10 mouse cellular contexts compared by ENCODE assay signal in genomic region chr16:49982180-49982579, GRCm38 (mm10).
DNase-seq lines count a peak whose midpoint lies in the region; ATAC-seq lines count a peak whose summit lies in the region.
"Had no signal": no experiment of that assay in that cellular context is flagged by ENCODE, and none has a peak within 500 bp of the region (broad histone marks: within the 10 kb centered on the region; RNA-seq: fewer than 3 reads in every experiment).

No protein-coding gene starts in this region.

- no peaks in the 10 kb centered on the region for H3K9me3 ChIP-seq in hindbrain, embryonic 13.5 days
- no peaks in the 10 kb centered on the region for H3K9me3 ChIP-seq in hindbrain, embryonic 12.5 days (replicated peaks)
- no peaks in the 10 kb centered on the region for H3K9me3 ChIP-seq in kidney, embryonic 14.5 days (ENCODE audit: control insufficient read depth, low read length)
- H3K9me3 ChIP-seq: stomach, embryonic 15.5 days had no signal

- 0 out of 2 replicates have a peak, but pooled peaks have one; percentile 34 for ATAC-seq in hindbrain, embryonic 13.5 days (ENCODE audit: low FRiP score)
- ATAC-seq in hindbrain, embryonic 12.5 days (ENCODE audit: low FRiP score), result no peak
- ATAC-seq in megakaryocyte progenitor cell, adult 5-6 weeks (replicated peaks; ENCODE audit: poor library complexity), result peak; percentile 88
- ATAC-seq in kidney, embryonic 14.5 days (ENCODE audit: low FRiP score, low TSS enrichment), result no peak

- no peaks in the 10 kb centered on the region for H3K27me3 ChIP-seq in hindbrain, embryonic 13.5 days
- H3K27me3 ChIP-seq in hindbrain, embryonic 12.5 days, result no peaks in the 10 kb centered on the region
- H3K27me3 ChIP-seq in kidney, embryonic 14.5 days (ENCODE audit: control insufficient read depth, insufficient read depth, low read length), result no peaks in the 10 kb centered on the region
- H3K27me3 ChIP-seq: stomach, embryonic 15.5 days had no signal

- no peak overlapping the region for H3K4me3 ChIP-seq in hindbrain, embryonic 13.5 days
- no peak overlapping the region for H3K4me3 ChIP-seq in hindbrain, embryonic 12.5 days
- no peak overlapping the region for H3K4me3 ChIP-seq in kidney, embryonic 14.5 days (ENCODE audit: low read length)
- H3K4me3 ChIP-seq: stomach, embryonic 15.5 days had no signal

- H3K36me3 ChIP-seq in hindbrain, embryonic 13.5 days, result no peaks in the 10 kb centered on the region
- no peaks in the 10 kb centered on the region for H3K36me3 ChIP-seq in hindbrain, embryonic 12.5 days
- H3K36me3 ChIP-seq in kidney, embryonic 14.5 days (ENCODE audit: control insufficient read depth, insufficient read depth, low read length), result no peaks in the 10 kb centered on the region
- H3K36me3 ChIP-seq: stomach, embryonic 15.5 days had no signal

- H3K4me1 ChIP-seq in hindbrain, embryonic 13.5 days (replicated peaks), result peaks cover 16% of the 10 kb centered on the region
- 0 out of 2 replicates have a peak, but pooled peaks cover 5% of the 10 kb centered on the region for H3K4me1 ChIP-seq in hindbrain, embryonic 12.5 days
- no peaks in the 10 kb centered on the region; the same call in 1 of the 2 replicates for H3K4me1 ChIP-seq in kidney, embryonic 14.5 days (ENCODE audit: control insufficient read depth, insufficient read depth, low read length)
- H3K4me1 ChIP-seq: stomach, embryonic 15.5 days had no signal

- H3K27ac ChIP-seq in hindbrain, embryonic 13.5 days, result no peak overlapping the region
- no peak overlapping the region for H3K27ac ChIP-seq in hindbrain, embryonic 12.5 days
- no peak overlapping the region for H3K27ac ChIP-seq in kidney, embryonic 14.5 days (ENCODE audit: low read depth, low read length)
- H3K27ac ChIP-seq: liver, embryonic 14.5 days; stomach, embryonic 15.5 days had no signal

- 66% methylated on average over 4 of the region's 4 CpGs for WGBS in hindbrain, embryonic 13.5 days
- WGBS in hindbrain, embryonic 12.5 days, result 79% methylated on average over 4 of the region's 4 CpGs
- WGBS in kidney, embryonic 14.5 days, result 79% methylated on average over 4 of the region's 4 CpGs

- DNase-seq in CD4-positive, CD25-positive, alpha-beta regulatory T cell, adult 2 months (ENCODE audit: low read depth, low spot score), result peak; percentile 34
- peak; percentile 20 for DNase-seq in c-Kit-positive CD71-negative TER-119-negative erythroid progenitor cells, embryonic 14.5 days (ENCODE audit: low read depth)
- no peak for DNase-seq in kidney, adult 8-10 months

- H3K4me2 ChIP-seq in hindbrain, embryonic 13.5 days, result no peak overlapping the region
- H3K4me2 ChIP-seq in hindbrain, embryonic 12.5 days (replicated peaks), result no peak overlapping the region
- H3K4me2 ChIP-seq in kidney, embryonic 14.5 days (replicated peaks; ENCODE audit: low read depth, low read length), result no peak overlapping the region
- H3K4me2 ChIP-seq: heart, embryonic 11.5 days; stomach, embryonic 15.5 days had no signal

- no peak overlapping the region for H3K9ac ChIP-seq in hindbrain, embryonic 13.5 days
- no peak overlapping the region for H3K9ac ChIP-seq in hindbrain, embryonic 12.5 days
- H3K9ac ChIP-seq in kidney, embryonic 14.5 days (ENCODE audit: low read depth, low read length), result no peak overlapping the region
- H3K9ac ChIP-seq: liver, embryonic 14.5 days; stomach, embryonic 15.5 days had no signal

Comparison
In these comparisons a context has a peak if more than half of its experiments do, and no peak if none do; other contexts are left out.
1. ATAC-seq: peak in hindbrain, embryonic 13.5 days (single experiment) and megakaryocyte progenitor cell, adult 5-6 weeks (single experiment); none in hindbrain, embryonic 12.5 days (single experiment) and kidney, embryonic 14.5 days (single experiment).
2. DNase-seq: peak in CD4-positive, CD25-positive, alpha-beta regulatory T cell, adult 2 months (single experiment) and c-Kit-positive CD71-negative TER-119-negative erythroid progenitor cells, embryonic 14.5 days (single experiment); none in kidney, adult 8-10 months (0 of 2).